Mouse (Mus musculus) testis, postnatal 10 days (tissue): ENCODE measurements around the gene Gsta1.
"Not testable (repeated sequence)": the region's sequence is repeated elsewhere in the genome, so short reads cannot be mapped to it uniquely, and the experiment has no call there.

Experiments used
- DNase-seq: peaks from one replicate; pipeline ENCODE4 v3.0.0; 2021; ENCODE audit warnings: low spot score

Gsta1 gene

GRCm38 (mm10) chr9:78230461-78230860 is at the start of gene Gsta1:
TSS of gene Gsta1 (plus strand) at chr9:78230656.
- DNase-seq: not testable (repeated sequence)

- not testable (repeated sequence) for DNase-seq
Observed at GRCm38 (mm10) chr9:78182474-78182873, 48.0 kb upstream of the Gsta1 start, which contains the start of gene Gsta4. TSS of gene Gsta4 (plus strand) at chr9:78182774.

GRCm38 (mm10) chr9:78185686-78186085 is 44.8 kb upstream of the Gsta1 start:
- DNase-seq: peak; percentile 34

- peak; percentile 53 for DNase-seq
Observed at GRCm38 (mm10) chr9:78188910-78189309, 41.5 kb upstream of the Gsta1 start.

GRCm38 (mm10) chr9:78190651-78191634 is 39.5 kb upstream of the Gsta1 start:
- peak; percentile 40 for DNase-seq

GRCm38 (mm10) chr9:78191736-78192135 is 38.7 kb upstream of the Gsta1 start:
- DNase-seq: peak; percentile 87

GRCm38 (mm10) chr9:78193902-78194597 is 36.4 kb upstream of the Gsta1 start:
- peak; percentile 58 for DNase-seq

GRCm38 (mm10) chr9:78195034-78195433 is 35.4 kb upstream of the Gsta1 start:
- DNase-seq: peak; percentile 37

- DNase-seq: no peak
Observed at GRCm38 (mm10) chr9:78197801-78198200, 32.7 kb upstream of the Gsta1 start.

GRCm38 (mm10) chr9:78204194-78204593 is 26.3 kb upstream of the Gsta1 start:
- no peak for DNase-seq

GRCm38 (mm10) chr9:78208956-78209355 is 21.5 kb upstream of the Gsta1 start:
- DNase-seq: no peak

- no peak for DNase-seq
Observed at GRCm38 (mm10) chr9:78210079-78210478, 20.4 kb upstream of the Gsta1 start.

- no peak for DNase-seq
Observed at GRCm38 (mm10) chr9:78210821-78211220, 19.6 kb upstream of the Gsta1 start.

GRCm38 (mm10) chr9:78211521-78211920 is 18.9 kb upstream of the Gsta1 start:
- DNase-seq: no peak

GRCm38 (mm10) chr9:78212341-78213049 is 18.0 kb upstream of the Gsta1 start:
- peak; percentile 43 for DNase-seq

GRCm38 (mm10) chr9:78217074-78217473 is 13.4 kb upstream of the Gsta1 start:
- DNase-seq: no peak

GRCm38 (mm10) chr9:78222616-78223015 is 7.8 kb upstream of the Gsta1 start:
- DNase-seq: no peak

GRCm38 (mm10) chr9:78223221-78223902 is 7.1 kb upstream of the Gsta1 start:
- DNase-seq: no peak

GRCm38 (mm10) chr9:78224418-78224817 is 6.0 kb upstream of the Gsta1 start:
- no peak for DNase-seq

GRCm38 (mm10) chr9:78225304-78225703 is 5.2 kb upstream of the Gsta1 start:
- DNase-seq: no peak

- no peak for DNase-seq
Observed at GRCm38 (mm10) chr9:78228122-78228521, 2.3 kb upstream of the Gsta1 start.

- not testable (repeated sequence) for DNase-seq
Observed at GRCm38 (mm10) chr9:78229658-78230057, 798 bp upstream of the Gsta1 start.
